ENCODE assay signal across 9 mouse cellular contexts in genomic region chr1:185070062-185070852, GRCm38 (mm10).
DNase-seq lines count a peak whose midpoint lies in the region; ATAC-seq and TF ChIP-seq lines count a peak whose summit lies in the region.
"Had no signal": no experiment of that assay in that cellular context is flagged by ENCODE, and none has a peak within 500 bp of the region (broad histone marks: within the 10 kb centered on the region; RNA-seq: fewer than 3 reads in every experiment).

No protein-coding gene starts in this region.

- H3K27ac ChIP-seq in kidney, postnatal 0 days: no peak overlapping the region
- no peak overlapping the region for H3K27ac ChIP-seq in hindbrain, embryonic 10.5 days
- H3K27ac ChIP-seq: limb, embryonic 12.5 days had no signal

- no peaks in the 10 kb centered on the region for H3K4me1 ChIP-seq in kidney, postnatal 0 days (replicated peaks; ENCODE audit: insufficient read depth, low read length)
- peaks cover 3% of the 10 kb centered on the region; the same call in 1 of the 2 replicates for H3K4me1 ChIP-seq in hindbrain, embryonic 10.5 days (replicated peaks)
- H3K4me1 ChIP-seq: limb, embryonic 12.5 days had no signal

- peak; percentile 70 for DNase-seq in kidney, postnatal 0 days (ENCODE audit: low spot score)
- DNase-seq in kidney, postnatal 25 days: no peak
- DNase-seq in NIH3T3 (ENCODE audit: low read depth): peak; percentile 84
- DNase-seq in layer of hippocampus, postnatal 36 days: peak; percentile 13 to 26
- no peak for DNase-seq in retina, postnatal 1 day
- no peak for DNase-seq in hindbrain, embryonic 10.5 days (ENCODE audit: low spot score)

- no peaks in the 10 kb centered on the region for H3K79me2 ChIP-seq in C2C12 (ENCODE audit: control insufficient read depth, insufficient read depth)

- H3K4me3 ChIP-seq in kidney, postnatal 0 days (replicated peaks; ENCODE audit: low read depth, low read length): no peak overlapping the region
- no peak overlapping the region for H3K4me3 ChIP-seq in C2C12 (ENCODE audit: insufficient read depth, poor library complexity, severe bottlenecking)
- H3K4me3 ChIP-seq in hindbrain, embryonic 10.5 days: no peak overlapping the region
- H3K4me3 ChIP-seq: erythroblast, embryonic 14.5 days; limb, embryonic 12.5 days had no signal

- WGBS in kidney, postnatal 0 days: 41% methylated on average over 10 of the region's 10 CpGs
- 89% methylated on average over 10 of the region's 10 CpGs for WGBS in hindbrain, embryonic 10.5 days

- no peaks in the 10 kb centered on the region for H3K27me3 ChIP-seq in kidney, postnatal 0 days (ENCODE audit: insufficient read depth, low read length)
- H3K27me3 ChIP-seq in C2C12 (ENCODE audit: control insufficient read depth, insufficient read depth, insufficient read length): no peaks in the 10 kb centered on the region
- no peaks in the 10 kb centered on the region for H3K27me3 ChIP-seq in hindbrain, embryonic 10.5 days (ENCODE audit: insufficient read depth, poor library complexity, severe bottlenecking)
- H3K27me3 ChIP-seq: limb, embryonic 12.5 days had no signal

- no peaks in the 10 kb centered on the region for H3K79me3 ChIP-seq in C2C12 (ENCODE audit: low read depth)

- H3ac ChIP-seq in C2C12 (ENCODE audit: control insufficient read depth, insufficient read length, low read depth): no peak overlapping the region

- no peak for ATAC-seq in kidney, postnatal 0 days (replicated peaks; ENCODE audit: low FRiP score, low read depth)

- no peak overlapping the region for H3K4me2 ChIP-seq in kidney, postnatal 0 days (ENCODE audit: low read length)
- H3K4me2 ChIP-seq: limb, embryonic 12.5 days had no signal

- no peaks in the 10 kb centered on the region for H3K36me3 ChIP-seq in kidney, postnatal 0 days (ENCODE audit: insufficient read depth, low read length)
- H3K36me3 ChIP-seq in C2C12 (ENCODE audit: control insufficient read depth, insufficient read depth): no peaks in the 10 kb centered on the region
- H3K36me3 ChIP-seq in hindbrain, embryonic 10.5 days: no peaks in the 10 kb centered on the region
- H3K36me3 ChIP-seq: limb, embryonic 12.5 days had no signal

- no peak overlapping the region for H3K9ac ChIP-seq in kidney, postnatal 0 days (ENCODE audit: low read depth, low read length)
- H3K9ac ChIP-seq: limb, embryonic 12.5 days had no signal

- no peaks in the 10 kb centered on the region for H3K9me3 ChIP-seq in kidney, postnatal 0 days (replicated peaks; ENCODE audit: low read length)
- H3K9me3 ChIP-seq in hindbrain, embryonic 10.5 days: no peaks in the 10 kb centered on the region
- H3K9me3 ChIP-seq: limb, embryonic 12.5 days had no signal

- no peak for TF ChIP-seq CTCF in kidney, postnatal 0 days (IDR thresholded peaks at IDR 0.05; ENCODE audit: low read depth)
- TF ChIP-seq CTCF in C2C12 (IDR thresholded peaks at IDR 0.05; ENCODE audit: control insufficient read depth, insufficient read depth, insufficient read length): no peak

TF ChIP-seq in C2C12, 6 proteins besides CTCF, POLR2A, EP300 and RAD21:
- TF ChIP-seq MYOG (IDR thresholded peaks at IDR 0.05; ENCODE audit: control insufficient read depth, extremely low read depth, insufficient read length): no peak
- TF ChIP-seq CEBPB (IDR thresholded peaks at IDR 0.05; ENCODE audit: low read depth): peak; percentile 88
- no peak for TF ChIP-seq MYOD1 (IDR thresholded peaks at IDR 0.05; ENCODE audit: control insufficient read depth, insufficient read length, low read depth)
- no peak for TF ChIP-seq USF1 (IDR thresholded peaks at IDR 0.05; ENCODE audit: low read depth)

Comparison
In these comparisons a context has a peak if more than half of its experiments do, and no peak if none do; other contexts are left out.
1. DNase-seq: peak in kidney, postnatal 0 days (single experiment), NIH3T3 (single experiment) and layer of hippocampus, postnatal 36 days (2 of 2); none in kidney, postnatal 25 days (0 of 2), retina, postnatal 1 day (single experiment) and hindbrain, embryonic 10.5 days (single experiment).